Mouse (Mus musculus): ENCODE results near the gene Dclk2.

The Dclk2 gene

GRCm38 (mm10) chr3:86797871-86798460 is 122.7 kb downstream of the Dclk2 start:
- DNase-seq (ENCODE audit: low read depth, low spot score), result no peak

DNA sequence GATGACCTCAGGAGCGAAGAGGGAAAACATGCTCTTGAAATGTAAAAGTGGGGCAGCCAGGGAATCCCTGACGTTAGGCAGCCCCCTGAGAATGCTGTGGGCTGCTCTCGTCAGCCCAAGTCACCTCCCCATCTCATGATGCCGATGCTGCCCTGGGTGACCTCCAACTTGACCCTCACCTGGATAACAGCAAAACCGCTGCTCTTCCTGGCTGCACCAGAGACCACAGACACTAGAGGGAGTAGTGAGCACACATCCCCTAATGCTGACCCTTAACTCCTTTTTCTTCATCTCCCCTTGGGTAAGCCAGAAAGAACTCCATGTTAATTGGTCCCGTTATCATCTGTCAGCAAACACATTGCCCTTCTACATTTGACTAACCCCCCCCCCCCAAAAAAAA is 123.9 kb downstream of the Dclk2 start:
- DNase-seq (ENCODE audit: low read depth, low spot score), result no peak

- no peak for DNase-seq (ENCODE audit: low read depth, low spot score)
Measured at GRCm38 (mm10) chr3:86793720-86794191, 126.9 kb downstream of the Dclk2 start.

DNA sequence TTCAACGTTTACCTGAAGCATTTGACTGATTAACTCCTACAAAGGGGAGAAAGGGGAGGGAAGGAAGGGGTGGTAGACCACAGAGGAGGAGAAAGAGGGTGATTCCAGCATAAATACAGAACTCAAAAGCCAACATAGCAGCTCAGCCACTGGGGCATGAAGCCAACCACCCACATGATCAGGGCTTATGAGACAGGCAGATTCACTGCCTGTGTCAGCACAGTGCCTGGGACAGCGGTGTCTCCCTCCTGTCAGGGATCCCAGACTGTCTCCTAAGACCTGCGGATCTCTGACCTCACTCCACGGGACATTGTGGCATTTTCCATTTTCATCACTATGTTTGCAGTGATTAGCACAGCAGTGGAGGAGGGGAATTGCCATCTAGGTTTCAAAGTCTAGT is 127.4 kb downstream of the Dclk2 start:
- DNase-seq (ENCODE audit: low read depth, low spot score), result no peak

GRCm38 (mm10) chr3:86789752-86790151 is 130.9 kb downstream of the Dclk2 start:
- no peak for DNase-seq (ENCODE audit: low read depth, low spot score)

DNA sequence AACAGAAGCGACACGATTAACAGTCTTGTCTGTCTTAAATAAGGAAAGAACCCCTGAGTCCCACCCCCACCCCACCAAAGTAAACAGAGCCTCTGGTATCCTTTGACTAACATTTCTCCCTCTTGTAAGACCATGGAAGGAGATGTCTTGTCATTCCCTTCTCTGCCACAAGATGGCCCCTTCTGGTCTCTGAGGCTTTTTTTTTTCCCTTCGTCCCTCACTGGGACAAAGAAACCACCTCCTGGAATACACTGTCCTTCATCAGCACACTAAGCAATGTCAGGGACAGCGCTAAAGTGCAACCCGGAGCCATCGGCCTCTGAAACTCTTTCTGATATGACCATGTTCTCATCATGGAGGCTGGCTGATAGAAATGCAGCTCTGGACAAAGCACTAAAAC is 131.9 kb downstream of the Dclk2 start:
- no peak for DNase-seq (ENCODE audit: low read depth, low spot score)

- no peak for DNase-seq (ENCODE audit: low read depth, low spot score)
Measured at GRCm38 (mm10) chr3:86787423-86788123, 133.1 kb downstream of the Dclk2 start.

DNA sequence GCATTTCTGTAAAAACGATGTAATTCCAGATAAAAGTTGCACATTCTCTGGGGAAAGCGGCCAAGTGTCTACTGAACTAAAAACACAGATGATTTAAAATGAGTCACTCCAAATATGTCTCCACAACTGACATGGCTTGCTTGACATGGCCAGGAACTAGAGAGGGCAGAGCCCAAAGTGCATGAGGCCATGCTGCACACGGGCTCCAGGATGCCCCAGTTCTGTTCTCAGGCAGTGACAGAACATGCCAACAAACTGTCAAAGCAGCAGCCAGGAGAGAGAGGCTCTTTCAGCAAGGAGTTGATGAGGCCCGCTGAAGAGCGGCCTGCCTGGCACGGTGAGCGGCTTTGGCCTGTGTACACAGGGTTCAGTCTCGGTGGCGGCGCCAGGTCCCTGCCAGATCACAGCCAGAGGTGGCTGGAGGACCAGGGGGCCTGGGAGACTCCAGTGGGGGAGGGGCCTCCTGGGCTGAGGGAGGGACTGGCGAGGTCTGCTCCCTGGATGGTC is 133.8 kb downstream of the Dclk2 start:
- peak; percentile 76 for DNase-seq (ENCODE audit: low read depth, low spot score)

GRCm38 (mm10) chr3:86786280-86786679 is 134.4 kb downstream of the Dclk2 start:
- DNase-seq (ENCODE audit: low read depth, low spot score), result no peak

GRCm38 (mm10) chr3:86784930-86785329 is 135.7 kb downstream of the Dclk2 start:
- no peak for DNase-seq (ENCODE audit: low read depth, low spot score)

DNA sequence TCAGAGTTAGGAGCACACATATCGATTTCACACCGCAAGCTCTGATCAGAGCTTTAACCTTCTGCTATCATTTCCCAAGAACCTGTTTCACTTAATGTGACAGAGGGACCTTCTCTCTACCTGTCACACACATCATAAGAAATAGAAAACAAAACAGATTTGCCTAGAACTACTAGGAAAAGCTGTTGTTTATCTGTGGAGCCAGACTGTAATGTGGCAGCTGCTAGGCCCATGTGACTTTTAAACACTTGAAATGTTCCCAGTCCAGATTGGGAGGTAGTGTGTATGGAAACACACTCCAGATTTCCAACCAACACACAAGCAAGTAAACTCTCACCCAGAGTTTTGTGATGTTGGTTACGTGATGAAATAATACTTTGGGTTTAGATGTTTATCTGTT is 136.6 kb downstream of the Dclk2 start:
- DNase-seq (ENCODE audit: low read depth, low spot score), result no peak

DNA sequence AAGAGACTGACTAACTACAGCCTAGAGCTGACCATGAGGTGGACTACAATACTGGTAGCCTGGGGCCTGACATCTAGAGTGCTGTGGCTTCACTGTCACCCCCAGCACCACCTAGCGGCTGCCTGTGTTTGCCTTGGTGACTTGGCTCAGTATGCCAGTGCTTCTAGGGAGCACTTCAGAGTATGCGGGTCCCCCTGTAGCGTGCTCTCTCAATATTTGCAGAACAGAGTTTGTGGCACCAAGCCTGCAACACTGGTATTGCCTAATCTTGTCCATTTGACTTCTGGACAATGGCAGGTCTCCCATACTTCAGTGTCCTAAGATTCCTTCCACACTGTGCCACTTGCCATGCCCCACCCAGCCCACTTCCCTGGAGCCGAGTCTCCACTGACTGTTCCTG is 140.9 kb downstream of the Dclk2 start:
- no peak for DNase-seq (ENCODE audit: low read depth, low spot score)

GRCm38 (mm10) chr3:86775444-86775828 is 145.2 kb downstream of the Dclk2 start:
- no peak for DNase-seq (ENCODE audit: low read depth, low spot score)

DNA sequence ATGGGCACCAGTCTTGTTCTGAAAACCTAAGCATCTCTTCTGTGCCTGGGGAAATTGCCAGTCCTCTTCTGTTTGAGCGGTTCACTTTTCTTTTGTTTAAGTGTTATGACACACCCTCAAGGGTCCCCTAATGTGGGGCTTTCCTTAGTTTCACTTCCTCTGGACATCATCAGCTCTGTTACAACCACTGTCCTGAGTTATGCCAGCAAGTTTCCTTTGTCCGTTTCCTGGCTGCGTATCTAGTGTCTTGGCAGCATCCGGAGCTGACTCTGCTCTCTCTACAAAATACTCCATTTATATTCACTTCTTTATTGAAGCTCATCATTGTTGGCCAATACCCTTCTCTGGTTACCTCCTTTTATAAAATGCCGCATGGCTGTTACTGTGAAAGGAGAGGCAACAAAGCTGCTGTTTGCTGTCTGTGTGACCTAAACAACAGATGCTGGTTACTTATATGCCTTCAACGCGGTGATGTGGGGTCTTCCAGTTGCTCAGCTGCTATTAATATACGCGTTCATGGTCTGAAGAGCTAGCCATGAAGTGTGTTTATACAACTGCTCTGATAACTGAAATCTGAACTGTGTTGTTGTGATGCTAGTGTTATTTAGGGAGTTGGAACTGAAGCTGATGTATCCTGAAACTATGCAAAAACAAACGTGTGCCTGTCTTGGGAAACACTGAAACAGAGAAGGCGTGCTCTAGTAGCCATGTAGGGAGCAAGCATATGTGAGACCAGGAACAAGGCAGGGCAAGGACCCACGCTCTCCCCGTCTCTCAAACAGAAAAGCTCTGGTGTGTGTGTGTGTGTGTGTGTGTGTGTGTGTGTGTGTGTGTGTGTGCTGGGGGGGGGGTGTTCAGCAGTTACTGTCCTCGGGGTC is 145.8 kb downstream of the Dclk2 start:
- DNase-seq (ENCODE audit: low read depth, low spot score), result peak; percentile 32

DNA sequence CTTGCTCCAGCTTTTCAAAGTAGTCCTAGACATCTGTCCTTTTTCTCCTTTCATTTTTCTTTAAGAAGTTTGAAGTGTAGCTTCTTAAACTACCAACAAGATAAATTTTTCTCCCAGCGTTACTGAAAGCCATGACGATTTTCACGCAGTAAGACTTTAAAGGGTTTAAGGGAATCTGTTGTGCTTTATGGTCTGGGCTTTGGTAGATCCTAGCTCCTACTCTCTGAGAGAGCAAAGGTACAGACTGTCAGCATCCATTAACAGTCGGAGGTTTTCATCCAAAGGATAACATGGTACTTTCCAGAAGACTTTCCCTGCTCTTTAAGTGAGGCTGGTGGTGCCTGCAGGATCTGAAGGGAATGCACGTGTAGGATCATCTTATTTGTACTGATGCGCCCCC is 151.7 kb downstream of the Dclk2 start:
- DNase-seq (ENCODE audit: low read depth, low spot score), result no peak

- peak; percentile 56 for DNase-seq (ENCODE audit: low read depth, low spot score)
Measured at GRCm38 (mm10) chr3:86768553-86768952, 152.1 kb downstream of the Dclk2 start.

GRCm38 (mm10) chr3:86762456-86762855 is 158.2 kb downstream of the Dclk2 start:
- DNase-seq (ENCODE audit: low read depth, low spot score), result no peak

GRCm38 (mm10) chr3:86762036-86762415 is 158.6 kb downstream of the Dclk2 start:
- DNase-seq (ENCODE audit: low read depth, low spot score), result no peak

GRCm38 (mm10) chr3:86761095-86762035 is 159.3 kb downstream of the Dclk2 start:
- peak; percentile 23 for DNase-seq (ENCODE audit: low read depth, low spot score)

- no peak for DNase-seq (ENCODE audit: low read depth, low spot score)
Measured at GRCm38 (mm10) chr3:86760474-86760873, 160.2 kb downstream of the Dclk2 start.

DNA sequence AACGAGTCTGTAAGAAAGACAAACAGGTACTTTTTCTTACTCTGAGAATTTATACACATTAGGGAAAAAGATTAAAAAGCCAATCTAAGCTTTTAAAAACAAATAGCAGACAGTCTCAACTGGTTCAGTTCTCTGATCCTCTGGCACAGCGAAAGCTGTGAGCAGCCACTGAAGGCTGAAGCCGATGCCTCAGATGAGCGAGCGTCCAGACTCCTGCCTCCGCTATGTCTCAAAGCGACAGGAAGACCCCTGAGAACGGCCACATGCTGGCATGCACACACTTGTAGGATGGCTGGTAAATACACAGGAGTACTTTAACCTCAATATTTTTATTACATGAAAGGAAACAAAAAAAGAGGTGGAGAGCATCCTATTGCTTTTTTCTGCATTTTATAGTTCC is 160.8 kb downstream of the Dclk2 start:
- DNase-seq (ENCODE audit: low read depth, low spot score), result no peak
